Mouse (Mus musculus) forebrain, embryonic 14.5 days (tissue): ENCODE results near the gene Cript. TPM values are rescaled to one million over a fixed set of nuclear protein-coding genes. Genes with fewer than 3 reads are reported as not detected.
"Not testable (repeated sequence)": the region's sequence is repeated elsewhere in the genome, so short reads cannot be mapped to it uniquely, and the experiment has no call there.

Experiments
- ATAC-seq: fragments of 200-750 bp; cut with Nextera tagmentation; 2 replicates; pipeline ENCODE4 v1.8.0; 2017; ENCODE audit warnings: mild to moderate bottlenecking, moderate library complexity
- DNase-seq: peaks from one replicate; pipeline ENCODE4 v3.0.0-alpha.2; 2015; ENCODE audit warnings: low spot score
- H3K27ac ChIP-seq: fragments of 300-500 bp; sonication (generic); 2 replicates; pipeline ENCODE4 v1.5.1; 2014; ENCODE audit warnings: low read depth, mild to moderate bottlenecking, control low read depth, low read length, moderate library complexity
- H3K27me3 ChIP-seq: fragments of 300-500 bp; sonication (generic); replicated peaks from 2 replicates; pipeline ENCODE4 v1.6.1; 2014; ENCODE audit warnings: low read length, control low read depth, mixed read lengths; ENCODE audit not compliant: control insufficient read depth, insufficient read depth
- H3K36me3 ChIP-seq: fragments of 300-500 bp; sonication (generic); 2 replicates; pipeline ENCODE4 v1.6.1; 2014; ENCODE audit warnings: low read length, control low read depth; ENCODE audit not compliant: control insufficient read depth, insufficient read depth
- H3K4me1 ChIP-seq: fragments of 300-500 bp; sonication (generic); 2 replicates; pipeline ENCODE4 v1.6.1; 2014; ENCODE audit warnings: antibody characterized with exemption, low read length, control low read depth; ENCODE audit not compliant: control insufficient read depth, insufficient read depth
- H3K4me2 ChIP-seq: fragments of 300-500 bp; sonication (generic); 2 replicates; pipeline ENCODE4 v1.6.1; 2014; ENCODE audit warnings: mild to moderate bottlenecking, control low read depth, low read length
- H3K4me3 ChIP-seq: fragments of 300-500 bp; sonication (generic); 2 replicates; pipeline ENCODE4 v1.5.1; 2014; ENCODE audit warnings: low read depth, low read length, control low read depth
- H3K9ac ChIP-seq: fragments of 300-500 bp; sonication (generic); 2 replicates; pipeline ENCODE4 v1.6.1; 2014; ENCODE audit warnings: mild to moderate bottlenecking, low read length, control low read depth, moderate library complexity
- H3K9me3 ChIP-seq: fragments of 300-500 bp; sonication (generic); replicated peaks from 2 replicates; pipeline ENCODE4 v1.6.1; 2016; ENCODE audit warnings: low read length, control low read depth, mixed read lengths; ENCODE audit not compliant: control insufficient read depth
- whole genome bisulfite sequencing: fragments of 180-500 bp; shearing (Covaris S2); extraction: QIAGEN DNeasy Blood & Tissue Kit; methylation state at CpG from one replicate; pipeline ENCODE4 v1.1.7; 2014; 5-methylcytosine and 5-hydroxymethylcytosine counted together
- polyA plus RNA-seq: library from polyadenylated mRNA; unstranded; fragments of >200 nt; fragmentation: Nextera tagmentation; extraction: Ambion mirVana; gene quantifications from 2 replicates; pipeline ENCODE4 v1.2.1, GENCODE M21; 2014

Gene Cript
- polyA plus RNA-seq, 1 experiment from 2014 or later: 265 TPM

DNA sequence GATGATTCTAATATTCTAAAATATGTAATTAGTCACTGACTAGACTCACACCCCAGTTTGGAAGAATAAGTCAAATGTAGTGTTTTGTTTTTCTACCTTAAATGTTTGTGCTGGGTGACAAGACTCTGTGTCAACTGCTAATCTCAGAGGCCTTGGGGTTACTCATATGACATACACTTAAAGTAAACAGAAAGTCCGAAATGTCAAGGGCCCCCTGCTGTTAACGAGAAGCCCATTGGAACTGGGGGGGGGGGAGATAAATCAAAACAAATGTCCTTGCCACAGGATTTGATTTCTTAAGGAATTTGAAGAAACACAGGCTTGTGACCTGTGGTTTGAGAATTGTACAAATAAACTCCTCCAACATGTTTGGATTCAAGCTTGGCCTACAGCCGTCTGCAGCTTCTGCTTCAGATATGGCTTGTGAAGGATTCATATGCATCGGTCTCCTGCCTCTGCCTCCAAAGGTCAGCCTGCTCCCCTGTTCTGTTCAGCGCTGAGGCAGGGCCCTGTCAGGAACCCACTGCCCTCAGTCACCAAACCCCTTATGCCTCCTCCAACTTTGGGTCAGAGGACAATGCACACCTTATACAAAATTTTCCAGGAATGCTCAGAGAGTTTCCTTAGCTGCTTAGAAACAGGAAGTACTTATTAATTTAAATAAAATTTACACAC is 47.6 kb downstream of the Cript start:
- Histone ChIP-seq H3K4me1 (no peaks in the 10 kb centered on the region), H3K4me3 (no peak overlapping the region), H3K27ac (no peak overlapping the region), H3K4me2 (no peak overlapping the region), H3K9ac (no peak overlapping the region), H3K9me3 (no peaks in the 10 kb centered on the region), H3K36me3 (no peaks in the 10 kb centered on the region), H3K27me3 (no peaks in the 10 kb centered on the region)
- DNase-seq (no peak), ATAC-seq (no peak)
- WGBS: 79% methylated on average over 5 of the region's 5 CpGs

DNA sequence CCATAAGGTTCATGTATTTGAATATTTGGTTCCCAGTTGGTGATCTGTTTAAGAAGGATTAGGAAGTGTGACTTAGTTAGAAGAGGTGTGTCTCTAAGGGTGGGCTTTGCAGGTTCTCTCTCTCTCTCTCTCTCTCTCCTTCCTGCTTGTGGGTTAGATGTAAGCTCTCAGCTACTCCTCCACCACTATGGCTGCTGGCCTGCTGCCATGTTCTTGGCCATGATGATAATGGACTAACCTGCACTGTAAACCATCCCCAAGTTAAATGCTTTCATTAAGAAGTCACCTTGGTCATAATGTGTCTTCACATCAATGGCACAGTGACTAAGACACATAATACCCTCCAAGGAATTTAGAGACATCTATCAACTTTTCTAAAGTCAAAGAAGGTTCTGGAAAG is 48.1 kb downstream of the Cript start:
- Histone ChIP-seq H3K4me2 (no peak overlapping the region), H3K36me3 (no peaks in the 10 kb centered on the region), H3K9ac (no peak overlapping the region), H3K27me3 (no peaks in the 10 kb centered on the region), H3K4me1 (no peaks in the 10 kb centered on the region), H3K9me3 (no peaks in the 10 kb centered on the region), H3K4me3 (no peak overlapping the region), H3K27ac (no peak overlapping the region)
- ATAC-seq (no peak), DNase-seq (no peak)

DNA sequence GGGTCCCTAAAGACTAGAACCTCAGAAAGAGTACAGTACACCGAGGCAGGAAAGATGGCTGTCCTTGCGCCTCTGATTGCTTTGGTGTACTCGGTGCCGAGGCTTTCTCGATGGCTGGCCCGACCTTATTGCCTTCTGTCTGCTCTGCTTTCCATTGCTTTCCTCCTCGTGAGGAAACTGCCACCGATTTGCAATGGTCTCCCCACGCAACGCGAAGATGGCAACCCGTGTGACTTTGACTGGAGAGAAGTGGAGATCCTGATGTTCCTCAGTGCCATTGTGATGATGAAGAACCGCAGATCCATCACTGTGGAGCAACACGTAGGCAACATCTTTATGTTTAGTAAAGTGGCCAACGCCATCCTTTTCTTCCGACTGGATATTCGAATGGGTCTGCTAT is 52.9 kb downstream of the Cript start:
- not testable (repeated sequence) for H3K9ac ChIP-seq, DNase-seq, ATAC-seq, H3K36me3 ChIP-seq, H3K4me3 ChIP-seq, H3K27ac ChIP-seq, H3K4me1 ChIP-seq, H3K4me2 ChIP-seq, H3K9me3 ChIP-seq, H3K27me3 ChIP-seq
- WGBS: 93% methylated on average over 17 of the region's 17 CpGs

DNA sequence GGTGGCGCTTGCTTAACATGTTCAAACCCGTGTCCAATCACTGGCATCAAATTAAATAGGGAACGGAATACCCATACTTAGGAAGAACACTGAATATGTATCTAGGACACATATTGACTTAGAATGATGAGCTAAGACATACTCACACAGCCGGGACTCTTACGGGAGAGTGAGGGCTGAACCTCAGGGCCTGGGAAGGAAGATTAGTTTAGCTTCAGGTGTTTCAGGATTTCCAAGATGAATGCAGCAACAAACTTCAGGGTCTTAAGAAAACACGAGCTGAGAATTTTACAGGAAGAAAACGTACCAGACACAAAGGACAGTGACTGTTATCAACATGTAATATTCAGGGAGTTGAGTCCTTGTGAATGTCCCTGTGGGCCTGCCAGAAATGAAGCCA is 55.4 kb downstream of the Cript start:
- Histone ChIP-seq H3K27me3 (no peaks in the 10 kb centered on the region), H3K9ac (no peak overlapping the region), H3K4me3 (no peak overlapping the region), H3K27ac (no peak overlapping the region), H3K9me3 (no peaks in the 10 kb centered on the region), H3K4me2 (no peak overlapping the region), H3K4me1 (no peaks in the 10 kb centered on the region), H3K36me3 (no peaks in the 10 kb centered on the region)
- ATAC-seq (no peak), DNase-seq (no peak)
- 89% methylated on average over 7 of the region's 7 CpGs for WGBS

DNA sequence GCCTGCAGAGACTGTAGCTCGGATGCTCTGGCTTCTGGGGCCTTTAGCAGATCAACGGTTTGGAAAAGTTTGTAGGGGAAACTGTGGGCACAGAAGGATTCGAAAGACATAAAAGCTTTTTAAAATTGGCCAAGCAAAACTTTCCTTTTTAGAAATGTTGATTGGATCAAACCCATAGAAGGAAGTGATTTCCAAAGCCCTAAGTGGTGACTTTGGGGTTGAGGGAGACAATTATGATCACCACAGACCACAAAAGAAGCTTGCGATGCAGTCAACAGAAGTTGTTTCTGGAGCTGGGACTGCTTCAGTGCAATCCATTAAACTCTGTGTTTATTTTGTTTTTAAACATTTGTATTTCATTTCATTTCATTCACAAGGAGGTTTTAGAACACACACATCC is 57.2 kb downstream of the Cript start:
- Histone ChIP-seq H3K27me3 (no peaks in the 10 kb centered on the region), H3K27ac (no peak overlapping the region), H3K4me1 (no peaks in the 10 kb centered on the region), H3K4me2 (no peak overlapping the region), H3K4me3 (no peak overlapping the region), H3K9me3 (no peaks in the 10 kb centered on the region), H3K36me3 (no peaks in the 10 kb centered on the region), H3K9ac (no peak overlapping the region)
- 85% methylated on average over 4 of the region's 4 CpGs for WGBS
- no peak for DNase-seq
- no peak for ATAC-seq

DNA sequence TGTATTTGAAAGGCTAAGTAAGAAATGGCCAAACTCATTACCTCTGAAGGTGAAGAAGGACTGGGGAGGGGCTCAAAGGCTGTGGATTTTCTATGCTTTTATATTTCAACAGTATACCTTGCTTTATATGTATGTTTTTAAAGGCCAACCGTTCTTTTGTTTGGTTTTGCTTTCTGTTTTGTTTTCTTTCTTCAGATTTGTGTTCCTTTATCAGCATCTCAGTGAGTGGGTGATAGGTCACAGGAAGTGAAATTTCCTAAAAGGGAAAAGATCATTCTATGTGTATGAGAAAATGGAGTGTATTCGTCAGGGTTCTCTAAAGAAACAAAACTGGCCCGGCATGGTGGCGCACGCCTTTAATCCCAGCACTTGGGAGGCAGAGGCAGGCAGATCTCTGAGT is 58.3 kb downstream of the Cript start:
- Histone ChIP-seq H3K4me1 (no peaks in the 10 kb centered on the region), H3K27me3 (no peaks in the 10 kb centered on the region), H3K36me3 (no peaks in the 10 kb centered on the region), H3K9me3 (no peaks in the 10 kb centered on the region), H3K4me2 (no peak overlapping the region), H3K27ac (no peak overlapping the region), H3K4me3 (no peak overlapping the region), H3K9ac (no peak overlapping the region)
- no peak for ATAC-seq
- WGBS: 92% methylated on average over 5 of the region's 5 CpGs
- no peak for DNase-seq

Other genes with a start within 250 kb of the Cript start
- gene Tmem247, start 108.2 kb upstream of the Cript start, polyA plus RNA-seq: not detected in 2 replicates
- gene Atp6v1e2, start 77.7 kb upstream of the Cript start, polyA plus RNA-seq: not detected in 2 replicates
- 5.2 and 6.2 TPM in 2 replicates for gene Rhoq, start 62.5 kb upstream of the Cript start, polyA plus RNA-seq
- 34.8 and 35.3 TPM in 2 replicates for gene Pigf, start 144 bp upstream of the Cript start, polyA plus RNA-seq
- 13.2 and 15.4 TPM in 2 replicates for gene Socs5, start 82.1 kb downstream of the Cript start, polyA plus RNA-seq
- 56.1 and 63.4 TPM in 2 replicates for gene Mcfd2, start 240.4 kb downstream of the Cript start, polyA plus RNA-seq